Mouse (Mus musculus): Measurements from ENCODE around the gene Gm4737. TPM values are rescaled to one million over a fixed set of nuclear protein-coding genes. Genes with fewer than 3 reads are reported as not detected.
"Not testable (repeated sequence)": the region's sequence is repeated elsewhere in the genome, so short reads cannot be mapped to it uniquely, and the experiment has no call there.

Gene Gm4737
- polyA plus RNA-seq (2012; rRNA removed): 59.0 and 98.3 TPM in 2 replicates

- not testable (repeated sequence) for H3K4me3 ChIP-seq (ENCODE audit: insufficient read depth, low read depth, low read length); H3K36me3 ChIP-seq (ENCODE audit: control insufficient read depth, insufficient read depth, low read length); H3K27ac ChIP-seq (ENCODE audit: insufficient read depth, low read depth, low read length); DNase-seq; H3K27me3 ChIP-seq (replicated peaks; ENCODE audit: control insufficient read depth, insufficient read depth, low read length); H3K4me1 ChIP-seq (ENCODE audit: control insufficient read depth, insufficient read depth, low read length)
- 97% methylated on average over 12 of the region's 16 CpGs for WGBS
Measured at GRCm38 (mm10) chr16:46154832-46155231, at the start of gene Gm4737. Gene Gm4737, minus strand, starts transcription at chr16:46155077.

DNA sequence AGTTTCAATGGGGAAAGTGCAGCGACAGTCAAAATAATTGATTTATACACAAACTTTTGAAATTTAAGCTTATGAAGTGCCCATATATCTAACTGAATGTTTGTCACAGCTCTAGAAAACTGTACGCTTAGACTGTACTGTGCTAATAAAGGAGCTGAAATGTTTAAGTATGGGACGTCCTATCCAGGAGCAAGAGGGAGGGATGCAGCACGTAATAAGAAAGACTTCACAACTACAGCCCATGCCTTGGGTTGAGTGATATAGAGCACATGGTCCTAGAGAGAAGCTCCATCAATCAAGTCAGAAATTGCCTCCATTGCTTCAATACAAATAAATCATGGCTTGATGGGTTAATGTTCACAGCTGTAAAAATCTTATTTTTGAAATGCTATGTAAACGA is 40.9 kb upstream of the Gm4737 start:
- H3K27ac ChIP-seq (ENCODE audit: insufficient read depth, low read depth, low read length): no peak overlapping the region
- H3K36me3 ChIP-seq (ENCODE audit: control insufficient read depth, insufficient read depth, low read length): no peaks in the 10 kb centered on the region
- H3K4me1 ChIP-seq (ENCODE audit: control insufficient read depth, insufficient read depth, low read length): no peaks in the 10 kb centered on the region
- H3K27me3 ChIP-seq (replicated peaks; ENCODE audit: control insufficient read depth, insufficient read depth, low read length): no peaks in the 10 kb centered on the region
- H3K4me3 ChIP-seq (ENCODE audit: insufficient read depth, low read depth, low read length): no peak overlapping the region
- no peak for DNase-seq
- TF ChIP-seq POLR2A (IDR thresholded peaks at IDR 0.05; ENCODE audit: low read depth, low read length): no peak
- no peak for TF ChIP-seq CTCF (conservative IDR thresholded peaks at IDR 0.05; ENCODE audit: insufficient read depth, insufficient read length, low read depth, low read length)
- WGBS: 58% methylated on average over 5 of the region's 5 CpGs

GRCm38 (mm10) chr16:46183096-46183495 is 28.2 kb upstream of the Gm4737 start:
- Histone ChIP-seq H3K27me3 (replicated peaks; ENCODE audit: control insufficient read depth, insufficient read depth, low read length) (no peaks in the 10 kb centered on the region), H3K4me3 (ENCODE audit: insufficient read depth, low read depth, low read length) (no peak overlapping the region), H3K4me1 (ENCODE audit: control insufficient read depth, insufficient read depth, low read length) (no peaks in the 10 kb centered on the region), H3K36me3 (ENCODE audit: control insufficient read depth, insufficient read depth, low read length) (no peaks in the 10 kb centered on the region), H3K27ac (ENCODE audit: insufficient read depth, low read depth, low read length) (no peak overlapping the region)
- no peak for DNase-seq
- WGBS: 84% methylated on average over 5 of the region's 5 CpGs
- TF ChIP-seq CTCF (conservative IDR thresholded peaks at IDR 0.05; ENCODE audit: insufficient read depth, insufficient read length, low read depth, low read length) (no peak), POLR2A (IDR thresholded peaks at IDR 0.05; ENCODE audit: low read depth, low read length) (no peak)

DNA sequence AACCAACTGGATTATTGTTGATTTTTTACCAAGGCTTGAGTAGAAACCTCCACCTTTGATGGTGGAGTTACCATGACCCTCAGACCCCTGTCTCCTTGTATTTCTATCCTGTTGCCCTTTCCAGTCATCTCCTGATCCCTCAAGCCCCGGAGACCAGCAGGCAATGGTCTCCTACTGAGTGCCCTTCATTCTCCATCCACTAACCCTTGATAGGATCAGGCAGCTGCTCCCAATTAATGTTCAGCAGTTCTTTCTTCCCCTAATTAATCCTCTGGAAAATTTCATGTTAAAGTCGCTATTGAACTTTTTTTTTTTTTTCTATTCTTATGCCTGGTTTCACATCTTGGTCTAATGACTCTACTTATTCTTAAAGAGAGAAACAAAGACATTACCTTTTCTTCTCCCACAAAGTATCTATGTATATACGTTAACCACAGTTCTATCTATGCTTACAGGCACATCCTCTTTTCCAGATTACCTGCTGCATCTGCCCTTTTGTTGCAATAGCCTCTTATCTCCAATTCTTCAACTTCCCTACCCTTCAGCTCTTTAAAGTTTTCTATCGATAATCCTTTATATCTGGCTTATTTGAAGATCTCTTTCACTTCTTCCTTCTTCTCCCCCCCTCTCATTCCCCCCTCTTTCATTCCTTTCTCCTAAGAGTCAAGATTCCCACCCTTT is 23.4 kb upstream of the Gm4737 start:
- no peak overlapping the region for H3K4me3 ChIP-seq (ENCODE audit: insufficient read depth, low read depth, low read length)
- H3K27me3 ChIP-seq (replicated peaks; ENCODE audit: control insufficient read depth, insufficient read depth, low read length): no peaks in the 10 kb centered on the region
- H3K27ac ChIP-seq (ENCODE audit: insufficient read depth, low read depth, low read length): no peak overlapping the region
- DNase-seq: no peak
- no peaks in the 10 kb centered on the region for H3K36me3 ChIP-seq (ENCODE audit: control insufficient read depth, insufficient read depth, low read length)
- TF ChIP-seq CTCF (conservative IDR thresholded peaks at IDR 0.05; ENCODE audit: insufficient read depth, insufficient read length, low read depth, low read length) (no peak), POLR2A (IDR thresholded peaks at IDR 0.05; ENCODE audit: low read depth, low read length) (no peak)
- WGBS: 73% methylated on average over 4 of the region's 4 CpGs
- H3K4me1 ChIP-seq (ENCODE audit: control insufficient read depth, insufficient read depth, low read length): no peaks in the 10 kb centered on the region

- no peak for TF ChIP-seq POLR2A (IDR thresholded peaks at IDR 0.05; ENCODE audit: low read depth, low read length)
- TF ChIP-seq CTCF (conservative IDR thresholded peaks at IDR 0.05; ENCODE audit: insufficient read depth, insufficient read length, low read depth, low read length): no peak
- no peaks in the 10 kb centered on the region for H3K27me3 ChIP-seq (replicated peaks; ENCODE audit: control insufficient read depth, insufficient read depth, low read length)
- no peak overlapping the region for H3K4me3 ChIP-seq (ENCODE audit: insufficient read depth, low read depth, low read length)
- H3K27ac ChIP-seq (ENCODE audit: insufficient read depth, low read depth, low read length): no peak overlapping the region
- no peaks in the 10 kb centered on the region for H3K36me3 ChIP-seq (ENCODE audit: control insufficient read depth, insufficient read depth, low read length)
- H3K4me1 ChIP-seq (ENCODE audit: control insufficient read depth, insufficient read depth, low read length): no peaks in the 10 kb centered on the region
- DNase-seq: no peak
Measured at GRCm38 (mm10) chr16:46173039-46173438, 18.2 kb upstream of the Gm4737 start.

- Histone ChIP-seq H3K4me3 (ENCODE audit: insufficient read depth, low read depth, low read length) (no peak overlapping the region), H3K36me3 (ENCODE audit: control insufficient read depth, insufficient read depth, low read length) (no peaks in the 10 kb centered on the region), H3K27ac (ENCODE audit: insufficient read depth, low read depth, low read length) (no peak overlapping the region), H3K4me1 (ENCODE audit: control insufficient read depth, insufficient read depth, low read length) (no peaks in the 10 kb centered on the region), H3K27me3 (replicated peaks; ENCODE audit: control insufficient read depth, insufficient read depth, low read length) (no peaks in the 10 kb centered on the region)
- 65% methylated on average over 3 of the region's 3 CpGs for WGBS
- TF ChIP-seq CTCF (conservative IDR thresholded peaks at IDR 0.05; ENCODE audit: insufficient read depth, insufficient read length, low read depth, low read length) (no peak), POLR2A (IDR thresholded peaks at IDR 0.05; ENCODE audit: low read depth, low read length) (no peak)
- no peak for DNase-seq
Measured at GRCm38 (mm10) chr16:46166971-46167370, 12.1 kb upstream of the Gm4737 start.

DNA sequence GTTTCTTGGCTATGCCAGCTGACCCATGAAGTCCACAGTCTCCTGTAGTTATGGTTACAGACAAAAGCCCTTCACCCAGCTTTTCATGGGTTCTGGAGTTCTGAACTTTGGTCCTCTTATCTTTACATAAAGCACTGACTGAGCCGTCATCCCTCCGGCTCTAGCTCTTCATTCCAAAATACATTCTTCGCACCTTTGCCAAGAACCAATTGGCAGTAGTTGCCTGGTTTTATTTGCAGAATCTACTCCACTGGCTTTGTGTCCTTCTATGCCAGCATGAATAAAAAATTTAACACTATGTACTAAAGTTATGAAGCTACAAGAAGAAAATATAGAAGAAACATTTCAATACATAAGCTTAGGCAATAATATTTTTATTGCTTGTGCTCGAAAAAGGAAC is 10.4 kb upstream of the Gm4737 start:
- Histone ChIP-seq H3K4me1 (ENCODE audit: control insufficient read depth, insufficient read depth, low read length) (no peaks in the 10 kb centered on the region), H3K36me3 (ENCODE audit: control insufficient read depth, insufficient read depth, low read length) (no peaks in the 10 kb centered on the region), H3K27ac (ENCODE audit: insufficient read depth, low read depth, low read length) (no peak overlapping the region), H3K4me3 (ENCODE audit: insufficient read depth, low read depth, low read length) (no peak overlapping the region), H3K27me3 (replicated peaks; ENCODE audit: control insufficient read depth, insufficient read depth, low read length) (no peaks in the 10 kb centered on the region)
- 80% methylated on average over 4 of the region's 4 CpGs for WGBS
- DNase-seq: no peak
- no peak for TF ChIP-seq CTCF (conservative IDR thresholded peaks at IDR 0.05; ENCODE audit: insufficient read depth, insufficient read length, low read depth, low read length)

- no peak overlapping the region for H3K4me3 ChIP-seq (ENCODE audit: insufficient read depth, low read depth, low read length)
- H3K27ac ChIP-seq (ENCODE audit: insufficient read depth, low read depth, low read length): no peak overlapping the region
- peak; percentile 4 for DNase-seq
- no peaks in the 10 kb centered on the region for H3K4me1 ChIP-seq (ENCODE audit: control insufficient read depth, insufficient read depth, low read length)
- H3K36me3 ChIP-seq (ENCODE audit: control insufficient read depth, insufficient read depth, low read length): no peaks in the 10 kb centered on the region
- no peaks in the 10 kb centered on the region for H3K27me3 ChIP-seq (replicated peaks; ENCODE audit: control insufficient read depth, insufficient read depth, low read length)
- no peak for TF ChIP-seq POLR2A (IDR thresholded peaks at IDR 0.05; ENCODE audit: low read depth, low read length)
- TF ChIP-seq CTCF (conservative IDR thresholded peaks at IDR 0.05; ENCODE audit: insufficient read depth, insufficient read length, low read depth, low read length): no peak
Measured at GRCm38 (mm10) chr16:46151141-46151540, 3.7 kb downstream of the Gm4737 start.

All from kidney, adult 2 months (tissue).